ENCODE assay signal across 16 mouse cellular contexts in the genomic region with DNA sequence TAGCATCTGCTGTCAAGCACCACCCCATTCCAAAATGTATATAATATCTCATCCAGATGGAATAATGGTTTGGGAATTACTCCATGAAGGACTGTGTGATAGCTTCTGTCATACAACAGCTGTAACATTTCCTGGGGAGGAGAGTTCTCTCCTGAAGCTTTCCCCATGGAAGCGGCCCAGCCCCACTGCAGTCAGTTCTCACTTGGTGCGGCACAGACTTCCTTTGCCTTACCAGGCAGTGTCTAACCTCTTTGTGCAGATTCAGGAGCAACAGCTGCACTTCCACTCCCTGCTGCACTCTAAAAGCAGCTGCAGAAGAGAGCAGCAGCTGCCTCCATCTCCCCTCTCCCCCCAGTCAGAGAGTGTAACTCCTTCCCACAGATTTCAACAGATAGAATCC.
DNase-seq lines count a peak whose midpoint lies in the region; ATAC-seq and TF ChIP-seq lines count a peak whose summit lies in the region.
"Had no signal": no experiment of that assay in that cellular context is flagged by ENCODE, and none has a peak within 500 bp of the region (broad histone marks: within the 10 kb centered on the region; RNA-seq: fewer than 3 reads in every experiment).

No protein-coding gene starts in this region.

- no peak overlapping the region for H3K9ac ChIP-seq in kidney, embryonic 16.5 days (replicated peaks; ENCODE audit: low read length)
- no peak overlapping the region for H3K9ac ChIP-seq in neural tube, embryonic 15.5 days (replicated peaks)
- no peak overlapping the region for H3K9ac ChIP-seq in limb, embryonic 13.5 days
- H3K9ac ChIP-seq: hindbrain, embryonic 12.5 days; liver, embryonic 15.5 days had no signal

- WGBS in kidney, embryonic 16.5 days = 42% methylated on average over 2 of the region's 2 CpGs
- WGBS in kidney, adult 2 months = 66% methylated on average over 2 of the region's 2 CpGs
- 76% methylated on average over 2 of the region's 2 CpGs for WGBS in neural tube, embryonic 15.5 days
- WGBS in limb, embryonic 13.5 days = 83% methylated on average over 2 of the region's 2 CpGs

- peak; percentile 70 for ATAC-seq in kidney, embryonic 16.5 days (ENCODE audit: low FRiP score, low TSS enrichment)
- peak; percentile 35; the same call in 1 of the 2 replicates for ATAC-seq in neural tube, embryonic 15.5 days (ENCODE audit: low FRiP score)
- ATAC-seq in limb, embryonic 13.5 days (ENCODE audit: low FRiP score, low read depth) = peak; percentile 86

- no peaks in the 10 kb centered on the region for H3K36me3 ChIP-seq in kidney, embryonic 16.5 days (ENCODE audit: insufficient read depth, low read length)
- no peaks in the 10 kb centered on the region for H3K36me3 ChIP-seq in kidney, adult 2 months (ENCODE audit: control insufficient read depth, insufficient read depth, low read length)
- H3K36me3 ChIP-seq in neural tube, embryonic 15.5 days = no peaks in the 10 kb centered on the region
- no peaks in the 10 kb centered on the region for H3K36me3 ChIP-seq in limb, embryonic 13.5 days
- H3K36me3 ChIP-seq: heart, embryonic 10.5 days; hindbrain, embryonic 12.5 days; liver, embryonic 15.5 days had no signal

- DNase-seq in kidney, adult 2 months = no peak
- DNase-seq in neural tube, embryonic 10.5 days (ENCODE audit: extremely low spot score, low spot score) = no peak
- no peak for DNase-seq in ovary, adult 18-20 months (ENCODE audit: low spot score)
- no peak for DNase-seq in right cerebral cortex, postnatal 25 days
- DNase-seq: cerebellum, adult 9-11 months; gastrocnemius, postnatal 36 days; kidney, adult 11 months; midbrain, embryonic 14.5 days; right cerebral cortex, adult 18-20 months had no signal

- TF ChIP-seq POLR2A in kidney, adult 2 months (IDR thresholded peaks at IDR 0.05; ENCODE audit: low read depth, low read length) = no peak

- H3K9me3 ChIP-seq in kidney, embryonic 16.5 days (ENCODE audit: low read length) = no peaks in the 10 kb centered on the region
- H3K9me3 ChIP-seq in neural tube, embryonic 15.5 days (replicated peaks) = no peaks in the 10 kb centered on the region
- H3K9me3 ChIP-seq in limb, embryonic 13.5 days = no peaks in the 10 kb centered on the region
- H3K9me3 ChIP-seq: heart, embryonic 10.5 days; hindbrain, embryonic 12.5 days; liver, embryonic 15.5 days had no signal

- no peak overlapping the region for H3K4me2 ChIP-seq in kidney, embryonic 16.5 days (replicated peaks; ENCODE audit: low read depth, low read length)
- no peak overlapping the region for H3K4me2 ChIP-seq in neural tube, embryonic 15.5 days
- no peak overlapping the region for H3K4me2 ChIP-seq in limb, embryonic 13.5 days (replicated peaks)
- H3K4me2 ChIP-seq: hindbrain, embryonic 12.5 days; liver, embryonic 15.5 days had no signal

- H3K4me1 ChIP-seq in kidney, embryonic 16.5 days (ENCODE audit: insufficient read depth, low read length) = no peaks in the 10 kb centered on the region
- no peaks in the 10 kb centered on the region for H3K4me1 ChIP-seq in kidney, adult 2 months (ENCODE audit: control insufficient read depth, insufficient read depth, low read length)
- H3K4me1 ChIP-seq in neural tube, embryonic 15.5 days = no peaks in the 10 kb centered on the region
- no peaks in the 10 kb centered on the region for H3K4me1 ChIP-seq in limb, embryonic 13.5 days
- H3K4me1 ChIP-seq: heart, embryonic 10.5 days; hindbrain, embryonic 12.5 days; liver, embryonic 15.5 days had no signal

- TF ChIP-seq CTCF in kidney, adult 2 months (conservative IDR thresholded peaks at IDR 0.05; ENCODE audit: insufficient read depth, insufficient read length, low read depth, low read length) = no peak

- H3K27me3 ChIP-seq in kidney, embryonic 16.5 days (ENCODE audit: insufficient read depth, low read length) = no peaks in the 10 kb centered on the region
- H3K27me3 ChIP-seq in kidney, adult 2 months (replicated peaks; ENCODE audit: control insufficient read depth, insufficient read depth, low read length) = no peaks in the 10 kb centered on the region
- H3K27me3 ChIP-seq in neural tube, embryonic 15.5 days (replicated peaks) = no peaks in the 10 kb centered on the region
- H3K27me3 ChIP-seq in limb, embryonic 13.5 days = no peaks in the 10 kb centered on the region
- H3K27me3 ChIP-seq: hindbrain, embryonic 12.5 days; liver, embryonic 15.5 days had no signal

- H3K27ac ChIP-seq in kidney, embryonic 16.5 days (ENCODE audit: low read length) = no peak overlapping the region
- no peak overlapping the region for H3K27ac ChIP-seq in kidney, adult 2 months (ENCODE audit: insufficient read depth, low read depth, low read length)
- no peak overlapping the region for H3K27ac ChIP-seq in neural tube, embryonic 15.5 days (replicated peaks)
- no peak overlapping the region for H3K27ac ChIP-seq in limb, embryonic 13.5 days
- H3K27ac ChIP-seq: heart, embryonic 10.5 days; hindbrain, embryonic 12.5 days; liver, embryonic 15.5 days had no signal

- H3K4me3 ChIP-seq in kidney, embryonic 16.5 days (ENCODE audit: low read length) = no peak overlapping the region
- no peak overlapping the region for H3K4me3 ChIP-seq in kidney, adult 2 months (ENCODE audit: insufficient read depth, low read depth, low read length)
- no peak overlapping the region for H3K4me3 ChIP-seq in neural tube, embryonic 15.5 days (replicated peaks)
- H3K4me3 ChIP-seq in limb, embryonic 13.5 days = no peak overlapping the region
- H3K4me3 ChIP-seq: heart, embryonic 10.5 days; hindbrain, embryonic 12.5 days; liver, embryonic 15.5 days; myocyte had no signal

Comparison
In these comparisons a context has a peak if more than half of its experiments do, and no peak if none do; other contexts are left out.
1. ATAC-seq: peak in every context shown above with its lines; median percentile 86 in limb, embryonic 13.5 days; 70 in kidney, embryonic 16.5 days; 35 in neural tube, embryonic 15.5 days.